Mouse (Mus musculus): ENCODE results near the gene Ccdc33. TPM values are rescaled to one million over a fixed set of nuclear protein-coding genes. Genes with fewer than 3 reads are reported as not detected.

The Ccdc33 gene
- polyA plus RNA-seq, 1 experiment from 2014 or later: 0.33 TPM

DNA sequence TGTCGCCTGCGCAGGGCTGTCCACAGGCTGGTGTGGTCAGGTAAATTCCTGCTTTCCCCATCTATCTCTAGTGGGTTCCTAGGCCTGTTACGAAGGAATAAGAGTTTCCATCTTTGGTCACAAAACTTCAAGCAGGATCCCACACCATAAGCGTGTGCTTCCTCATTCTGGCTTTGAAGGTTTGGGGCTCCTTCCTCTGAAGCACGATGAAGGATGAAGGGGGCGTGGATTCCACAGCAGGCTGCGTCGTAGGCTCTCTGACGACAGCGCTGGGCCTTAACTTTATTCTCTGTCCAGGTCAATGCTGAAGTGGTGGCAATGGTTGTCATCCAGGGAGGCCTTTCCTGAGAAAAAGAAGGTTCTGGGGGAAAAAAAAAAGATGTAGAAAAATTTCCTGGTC, 138.1 kb downstream of the Ccdc33 start:
- no peak overlapping the region for H3K4me2 ChIP-seq
- 85% methylated on average over 10 of the region's 10 CpGs for WGBS
- H3K36me3 ChIP-seq: no peaks in the 10 kb centered on the region
- H3K4me1 ChIP-seq (replicated peaks): no peaks in the 10 kb centered on the region
- H3K4me3 ChIP-seq: no peak overlapping the region
- no peak for ATAC-seq (ENCODE audit: low read depth)
- H3K9ac ChIP-seq: no peak overlapping the region
- H3K9me3 ChIP-seq: 0 out of 2 replicates have a peak, but pooled peaks cover 4% of the 10 kb centered on the region
- no peak overlapping the region for H3K27ac ChIP-seq (replicated peaks)
- H3K27me3 ChIP-seq: no peaks in the 10 kb centered on the region

GRCm38 (mm10) chr9:57978858-57979257, 139.8 kb downstream of the Ccdc33 start:
- Histone ChIP-seq H3K9me3 (0 out of 2 replicates have a peak, but pooled peaks cover 4% of the 10 kb centered on the region), H3K36me3 (no peaks in the 10 kb centered on the region), H3K4me2 (no peak overlapping the region), H3K4me1 (replicated peaks) (no peaks in the 10 kb centered on the region), H3K4me3 (no peak overlapping the region), H3K27ac (replicated peaks) (no peak overlapping the region), H3K27me3 (no peaks in the 10 kb centered on the region), H3K9ac (no peak overlapping the region)
- 68% methylated on average over 3 of the region's 3 CpGs for WGBS
- no peak for ATAC-seq (ENCODE audit: low read depth)

Other genes starting within 250 kb of the Ccdc33 start
- 149 and 166 TPM in 2 replicates for gene Ubl7, start 207.8 kb downstream of the Ccdc33 start, polyA plus RNA-seq (2015; fragmentation: Nextera tagmentation; extraction: Ambion mirVana)
- 1.8 and 2.1 TPM in 2 replicates for gene Sema7a, start 178.7 kb downstream of the Ccdc33 start, polyA plus RNA-seq (2015; fragmentation: Nextera tagmentation; extraction: Ambion mirVana)
- gene Cyp11a1, start 112.4 kb downstream of the Ccdc33 start, polyA plus RNA-seq (2015; fragmentation: Nextera tagmentation; extraction: Ambion mirVana): 0.14 and 0.18 TPM in 2 replicates
- gene Stra6, start 55.0 kb downstream of the Ccdc33 start, polyA plus RNA-seq (2015; fragmentation: Nextera tagmentation; extraction: Ambion mirVana): 47.5 and 48.5 TPM in 2 replicates
- 53.6 and 58.2 TPM in 2 replicates for gene Islr, start 85.5 kb upstream of the Ccdc33 start, polyA plus RNA-seq (2015; fragmentation: Nextera tagmentation; extraction: Ambion mirVana)
- gene Islr2, start 85.5 kb upstream of the Ccdc33 start, polyA plus RNA-seq (2015; fragmentation: Nextera tagmentation; extraction: Ambion mirVana): 19.8 and 22.3 TPM in 2 replicates
- gene Pml, start 131.0 kb upstream of the Ccdc33 start, polyA plus RNA-seq (2015; fragmentation: Nextera tagmentation; extraction: Ambion mirVana): 3.4 and 4.0 TPM in 2 replicates
- gene Stoml1, start 134.3 kb upstream of the Ccdc33 start, polyA plus RNA-seq (2015; fragmentation: Nextera tagmentation; extraction: Ambion mirVana): 86.0 and 107 TPM in 2 replicates
- 9.1 and 10.9 TPM in 2 replicates for gene Loxl1, start 194.4 kb upstream of the Ccdc33 start, polyA plus RNA-seq (2015; fragmentation: Nextera tagmentation; extraction: Ambion mirVana)